Mouse (Mus musculus) embryo, embryonic 10.5 days (tissue): ENCODE results near the gene Armh3.

Experiments
- DNase-seq: peaks from one replicate; pipeline ENCODE4 v3.0.0-alpha.2; 2015; ENCODE audit warnings: low spot score

Gene Armh3

GRCm38 (mm10) chr19:45991171-45991570, 7.1 kb downstream of the Armh3 start:
- DNase-seq, result no peak

- no peak for DNase-seq
Observed at GRCm38 (mm10) chr19:45988238-45988637, 10.1 kb downstream of the Armh3 start.

GRCm38 (mm10) chr19:45984379-45984778, 13.9 kb downstream of the Armh3 start:
- DNase-seq, result no peak

GRCm38 (mm10) chr19:45960770-45961169, 37.5 kb downstream of the Armh3 start:
- no peak for DNase-seq

GRCm38 (mm10) chr19:45956736-45957135, 41.6 kb downstream of the Armh3 start:
- DNase-seq, result no peak

- DNase-seq, result peak; percentile 75
Observed at GRCm38 (mm10) chr19:45953286-45953685, 45.0 kb downstream of the Armh3 start.

GRCm38 (mm10) chr19:45949236-45949635, 49.1 kb downstream of the Armh3 start:
- no peak for DNase-seq

GRCm38 (mm10) chr19:45947764-45948163, 50.5 kb downstream of the Armh3 start:
- no peak for DNase-seq

GRCm38 (mm10) chr19:45947286-45947685, 51.0 kb downstream of the Armh3 start:
- DNase-seq, result no peak

- no peak for DNase-seq
Observed at GRCm38 (mm10) chr19:45946541-45946940, 51.7 kb downstream of the Armh3 start.

GRCm38 (mm10) chr19:45945986-45946385, 52.3 kb downstream of the Armh3 start:
- no peak for DNase-seq

- DNase-seq, result no peak
Observed at GRCm38 (mm10) chr19:45943758-45944157, 54.5 kb downstream of the Armh3 start.

GRCm38 (mm10) chr19:45938064-45938463, 60.2 kb downstream of the Armh3 start:
- peak; percentile 24 for DNase-seq

GRCm38 (mm10) chr19:45937530-45937929, 60.8 kb downstream of the Armh3 start:
- peak; percentile 44 for DNase-seq

GRCm38 (mm10) chr19:45927236-45927635, 71.1 kb downstream of the Armh3 start:
- no peak for DNase-seq

GRCm38 (mm10) chr19:45926342-45926741, 71.9 kb downstream of the Armh3 start:
- DNase-seq, result no peak

- no peak for DNase-seq
Observed at GRCm38 (mm10) chr19:45920299-45921090, 77.8 kb downstream of the Armh3 start.

- no peak for DNase-seq
Observed at GRCm38 (mm10) chr19:45918406-45918805, 79.9 kb downstream of the Armh3 start.

GRCm38 (mm10) chr19:45917856-45918255, 80.4 kb downstream of the Armh3 start:
- no peak for DNase-seq

- DNase-seq, result no peak
Observed at GRCm38 (mm10) chr19:45916461-45916860, 81.8 kb downstream of the Armh3 start.

- DNase-seq, result no peak
Observed at GRCm38 (mm10) chr19:45916026-45916425, 82.3 kb downstream of the Armh3 start.

GRCm38 (mm10) chr19:45913036-45913435, 85.3 kb downstream of the Armh3 start:
- peak; percentile 20 for DNase-seq

GRCm38 (mm10) chr19:45912376-45912775, 85.9 kb downstream of the Armh3 start:
- no peak for DNase-seq
